Mouse (Mus musculus) limb, embryonic 12.5 days (tissue): ENCODE results near the gene Myo15b. TPM values are rescaled to one million over a fixed set of nuclear protein-coding genes. Genes with fewer than 3 reads are reported as not detected.
"Not testable (repeated sequence)": the region's sequence is repeated elsewhere in the genome, so short reads cannot be mapped to it uniquely, and the experiment has no call there.

Experiments
- ATAC-seq: fragments of 200-750 bp; cut with Nextera tagmentation; 2 replicates; pipeline ENCODE4 v1.8.0; 2017; ENCODE audit warnings: low read depth, moderate TSS enrichment; ENCODE audit not compliant: insufficient number of reproducible peaks, insufficient read depth, low FRiP score, low TSS enrichment
- H3K27ac ChIP-seq: fragments of 300-500 bp; sonication (generic); 2 replicates; pipeline ENCODE4 v1.5.1; 2016; ENCODE audit warnings: mild to moderate bottlenecking, moderate library complexity
- H3K27me3 ChIP-seq: fragments of 300-500 bp; sonication (generic); 2 replicates; pipeline ENCODE4 v1.6.1; 2016; ENCODE audit warnings: mild to moderate bottlenecking, moderate library complexity
- H3K36me3 ChIP-seq: fragments of 300-500 bp; sonication (generic); 2 replicates; pipeline ENCODE4 v1.6.1; 2016; ENCODE audit warnings: mild to moderate bottlenecking, moderate library complexity
- H3K4me1 ChIP-seq: fragments of 300-500 bp; sonication (generic); replicated peaks from 2 replicates; pipeline ENCODE4 v1.6.1; 2016
- H3K4me2 ChIP-seq: fragments of 300-500 bp; sonication (generic); 2 replicates; pipeline ENCODE4 v1.6.1; 2016; ENCODE audit warnings: mild to moderate bottlenecking, moderate library complexity
- H3K4me3 ChIP-seq: fragments of 300-500 bp; sonication (generic); replicated peaks from 2 replicates; pipeline ENCODE4 v1.5.1; 2016; ENCODE audit warnings: mild to moderate bottlenecking
- H3K9ac ChIP-seq: fragments of 300-500 bp; sonication (generic); replicated peaks from 2 replicates; pipeline ENCODE4 v1.6.1; 2016; ENCODE audit warnings: mild to moderate bottlenecking, moderate library complexity
- H3K9me3 ChIP-seq: fragments of 300-500 bp; sonication (generic); 2 replicates; pipeline ENCODE4 v1.6.1; 2016; ENCODE audit warnings: mild to moderate bottlenecking, moderate library complexity
- WGBS: fragments of 180-500 bp; shearing (Covaris S2); methylation state at CpG from one replicate; pipeline ENCODE4 v1.1.7; 2016; 5-methylcytosine and 5-hydroxymethylcytosine counted together
- polyA plus RNA-seq: library from polyadenylated mRNA; unstranded; fragments of >200 nt; fragmentation: Nextera tagmentation; extraction: Ambion mirVana; gene quantifications from 2 replicates; pipeline ENCODE4 v1.2.1, GENCODE M21; 2016

Myo15b gene
- polyA plus RNA-seq, 1 experiment from 2014 or later = not detected

DNA sequence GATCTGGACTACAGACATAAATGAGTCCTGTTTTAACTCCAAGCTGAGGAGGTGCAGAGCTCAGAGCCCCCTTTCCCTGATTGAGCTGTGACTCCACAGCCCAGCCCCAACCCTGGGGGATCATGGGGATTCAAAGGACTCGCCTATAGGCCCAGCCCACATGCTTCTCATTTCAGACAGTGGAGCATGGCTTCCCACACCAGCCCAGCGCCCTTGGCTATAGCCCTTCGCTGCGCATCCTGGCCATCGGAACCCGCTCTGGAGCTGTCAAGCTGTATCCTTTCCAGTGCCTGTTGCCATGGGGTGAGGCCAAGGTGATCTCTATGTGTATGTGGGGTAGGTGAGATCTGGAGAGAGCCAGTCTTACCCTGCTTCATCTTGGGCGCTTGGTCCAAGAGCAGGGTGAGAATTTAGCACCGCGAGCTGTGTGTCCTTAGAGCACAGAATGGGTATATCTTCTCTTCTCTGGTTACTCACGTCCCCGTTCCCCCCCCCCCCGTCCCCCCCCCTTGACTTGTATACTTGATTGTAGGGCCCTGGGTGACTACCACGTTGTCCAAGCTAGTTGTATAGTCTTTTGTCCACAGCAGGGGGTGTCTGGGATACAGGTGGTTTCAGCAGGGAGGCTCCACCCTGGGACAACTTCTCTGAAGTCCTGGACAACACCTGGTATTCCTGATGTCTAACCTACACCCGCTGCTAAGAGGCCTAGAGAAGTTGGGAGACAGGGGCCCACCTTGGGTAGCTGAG is 14.9 kb upstream of the Myo15b start:
- WGBS = 83% methylated on average over 10 of the region's 14 CpGs
- Histone ChIP-seq H3K4me3 (no peak overlapping the region), H3K9me3 (peaks cover 5% of the 10 kb centered on the region; the same call in 1 of the 2 replicates), H3K27me3 (no peaks in the 10 kb centered on the region), H3K4me2 (no peak overlapping the region), H3K4me1 (peaks cover 38% of the 10 kb centered on the region), H3K27ac (no peak overlapping the region), H3K9ac (no peak overlapping the region), H3K36me3 (peaks cover 17% of the 10 kb centered on the region)
- ATAC-seq = no peak

- Histone ChIP-seq H3K4me1 (peaks cover 32% of the 10 kb centered on the region), H3K36me3 (peaks cover 17% of the 10 kb centered on the region), H3K9me3 (peaks cover 5% of the 10 kb centered on the region; the same call in 1 of the 2 replicates), H3K9ac (no peak overlapping the region), H3K4me3 (no peak overlapping the region), H3K4me2 (no peak overlapping the region), H3K27ac (no peak overlapping the region), H3K27me3 (no peaks in the 10 kb centered on the region)
- ATAC-seq = no peak
- 83% methylated on average over 5 of the region's 5 CpGs for WGBS
Measured at GRCm38 (mm10) chr11:115843891-115844239, 14.3 kb upstream of the Myo15b start.

GRCm38 (mm10) chr11:115844240-115844639 is 14.0 kb upstream of the Myo15b start:
- no peak overlapping the region for H3K27ac ChIP-seq
- no peak overlapping the region for H3K4me2 ChIP-seq
- peaks cover 17% of the 10 kb centered on the region for H3K36me3 ChIP-seq
- WGBS = 75% methylated on average over 8 of the region's 8 CpGs
- peaks cover 5% of the 10 kb centered on the region; the same call in 1 of the 2 replicates for H3K9me3 ChIP-seq
- no peaks in the 10 kb centered on the region for H3K27me3 ChIP-seq
- H3K9ac ChIP-seq = no peak overlapping the region
- no peak overlapping the region for H3K4me3 ChIP-seq
- ATAC-seq = no peak
- peaks cover 29% of the 10 kb centered on the region for H3K4me1 ChIP-seq

GRCm38 (mm10) chr11:115845819-115846218 is 12.4 kb upstream of the Myo15b start:
- H3K9me3 ChIP-seq = peaks cover 5% of the 10 kb centered on the region; the same call in 1 of the 2 replicates
- no peak overlapping the region for H3K9ac ChIP-seq
- no peak for ATAC-seq
- peaks cover 22% of the 10 kb centered on the region for H3K4me1 ChIP-seq
- no peak overlapping the region for H3K4me2 ChIP-seq
- WGBS = 94% methylated on average over 2 of the region's 2 CpGs
- H3K27me3 ChIP-seq = no peaks in the 10 kb centered on the region
- H3K36me3 ChIP-seq = peaks cover 28% of the 10 kb centered on the region
- no peak overlapping the region for H3K27ac ChIP-seq
- no peak overlapping the region for H3K4me3 ChIP-seq

- Histone ChIP-seq H3K27me3 (peaks cover 39% of the 10 kb centered on the region), H3K4me2 (no peak overlapping the region), H3K27ac (no peak overlapping the region), H3K4me3 (no peak overlapping the region), H3K9ac (no peak overlapping the region), H3K9me3 (no peaks in the 10 kb centered on the region), H3K4me1 (peaks cover 6% of the 10 kb centered on the region; the same call in 1 of the 2 replicates), H3K36me3 (peaks cover 29% of the 10 kb centered on the region)
- ATAC-seq = no peak
- WGBS = 82% methylated on average over 6 of the region's 6 CpGs
Measured at GRCm38 (mm10) chr11:115854674-115855073, 3.5 kb upstream of the Myo15b start.

- WGBS = 87% methylated on average over 4 of the region's 4 CpGs
- not testable (repeated sequence) for H3K9me3 ChIP-seq, H3K4me3 ChIP-seq, H3K4me1 ChIP-seq, ATAC-seq, H3K4me2 ChIP-seq, H3K9ac ChIP-seq, H3K27ac ChIP-seq, H3K36me3 ChIP-seq
- H3K27me3 ChIP-seq = peaks cover 64% of the 10 kb centered on the region
Measured at GRCm38 (mm10) chr11:115857146-115857545, 1.1 kb upstream of the Myo15b start.

DNA sequence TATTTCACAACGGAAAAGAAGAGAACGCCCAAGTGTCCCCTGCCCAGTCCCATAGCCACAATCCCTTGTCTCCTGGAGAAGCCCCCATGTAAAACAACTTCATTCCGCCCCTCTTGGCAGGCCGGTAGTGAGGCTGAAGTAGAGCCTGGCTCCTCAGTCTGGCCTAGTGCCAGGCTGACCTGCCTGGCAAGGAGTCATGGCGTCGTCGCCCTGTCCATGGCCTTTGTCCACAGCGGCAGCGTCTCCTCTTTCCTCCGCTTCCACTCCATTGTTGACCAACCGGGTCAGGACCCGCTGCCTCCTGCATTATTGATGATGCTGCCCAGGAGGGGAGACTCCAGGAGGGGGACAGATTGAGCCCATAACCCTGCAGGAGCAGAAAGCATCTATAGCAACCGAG is 270 bp upstream of the Myo15b start:
- H3K4me1 ChIP-seq = peaks cover 6% of the 10 kb centered on the region; the same call in 1 of the 2 replicates
- WGBS = 60% methylated on average over 13 of the region's 13 CpGs
- no peak overlapping the region for H3K4me3 ChIP-seq
- H3K9me3 ChIP-seq = no peaks in the 10 kb centered on the region
- H3K27ac ChIP-seq = no peak overlapping the region
- ATAC-seq = no peak
- H3K9ac ChIP-seq = no peak overlapping the region
- H3K4me2 ChIP-seq = no peak overlapping the region
- H3K36me3 ChIP-seq = 0 out of 2 replicates have a peak, but pooled peaks cover 2% of the 10 kb centered on the region
- H3K27me3 ChIP-seq = peaks cover 72% of the 10 kb centered on the region

- Histone ChIP-seq H3K4me2 (peak overlapping the region; percentile 63), H3K27me3 (peaks cover 72% of the 10 kb centered on the region), H3K27ac (no peak overlapping the region), H3K4me1 (peaks cover 9% of the 10 kb centered on the region; the same call in 1 of the 2 replicates), H3K9me3 (no peaks in the 10 kb centered on the region), H3K9ac (no peak overlapping the region; the same call in 1 of the 2 replicates), H3K4me3 (peak overlapping the region; percentile 42), H3K36me3 (no peaks in the 10 kb centered on the region)
- ATAC-seq = peak; percentile 45; the same call in 1 of the 2 replicates
- WGBS = 2% methylated on average over 75 of the region's 75 CpGs
Measured at GRCm38 (mm10) chr11:115859143-115859945, 1.1 kb downstream of the Myo15b start.

GRCm38 (mm10) chr11:115863895-115864294 is 5.7 kb downstream of the Myo15b start:
- H3K27me3 ChIP-seq = peaks cover 46% of the 10 kb centered on the region
- H3K27ac ChIP-seq = no peak overlapping the region
- H3K4me1 ChIP-seq = peaks cover 9% of the 10 kb centered on the region; the same call in 1 of the 2 replicates
- H3K9ac ChIP-seq = no peak overlapping the region
- H3K4me3 ChIP-seq = no peak overlapping the region
- no peaks in the 10 kb centered on the region for H3K36me3 ChIP-seq
- WGBS = 85% methylated on average over 8 of the region's 8 CpGs
- ATAC-seq = no peak
- no peak overlapping the region for H3K4me2 ChIP-seq
- H3K9me3 ChIP-seq = no peaks in the 10 kb centered on the region

GRCm38 (mm10) chr11:115869393-115869792 is 11.2 kb downstream of the Myo15b start:
- no peak for ATAC-seq
- 82% methylated on average over 8 of the region's 8 CpGs for WGBS

GRCm38 (mm10) chr11:115872437-115872836 is 14.2 kb downstream of the Myo15b start:
- 59% methylated on average over 4 of the region's 4 CpGs for WGBS
- ATAC-seq = no peak
- no peak overlapping the region for H3K4me2 ChIP-seq

More at GRCm38 (mm10) chr11:115869393-115869792, 11.2 kb downstream of the Myo15b start:
- no peaks in the 10 kb centered on the region for H3K36me3 ChIP-seq
- H3K9ac ChIP-seq = no peak overlapping the region
- H3K27me3 ChIP-seq = peaks cover 11% of the 10 kb centered on the region; the same call in 1 of the 2 replicates
- H3K4me2 ChIP-seq = no peak overlapping the region
- H3K4me1 ChIP-seq = no peaks in the 10 kb centered on the region
- H3K27ac ChIP-seq = no peak overlapping the region
- no peaks in the 10 kb centered on the region for H3K9me3 ChIP-seq
- H3K4me3 ChIP-seq = no peak overlapping the region

More at GRCm38 (mm10) chr11:115872437-115872836, 14.2 kb downstream of the Myo15b start:
- Histone ChIP-seq H3K36me3 (no peaks in the 10 kb centered on the region), H3K4me1 (no peaks in the 10 kb centered on the region), H3K27ac (no peak overlapping the region), H3K9me3 (no peaks in the 10 kb centered on the region), H3K9ac (no peak overlapping the region), H3K4me3 (no peak overlapping the region), H3K27me3 (0 out of 2 replicates have a peak, but pooled peaks cover 5% of the 10 kb centered on the region)
